Mouse (Mus musculus) common myeloid progenitor, adult 5-6 weeks (primary cell): ENCODE results near the gene Prkar2b. TPM values are rescaled to one million over a fixed set of nuclear protein-coding genes. Genes with fewer than 3 reads are reported as not detected.

Experiments
- ATAC-seq: replicated peaks from 2 replicates; pipeline ENCODE4 v1.8.0; 2016; ENCODE audit warnings: low read depth, mild to moderate bottlenecking, moderate TSS enrichment, inconsistent platforms; ENCODE audit not compliant: poor library complexity, severe bottlenecking
- total RNA-seq: library from RNA; stranded (forward); fragments of 200-1000, 187-1606 nt; gene quantifications from 2 replicates; pipeline ENCODE4 v1.2.3, GENCODE M21; 2017

Gene Prkar2b
- total RNA-seq, 1 experiment from 2014 or later: 110 TPM

GRCm38 (mm10) chr12:32066004-32066403 is 4.9 kb upstream of the Prkar2b start:
- ATAC-seq: no peak

GRCm38 (mm10) chr12:32060247-32061089 is 628 bp downstream of the Prkar2b start:
- peak; percentile 23; the same call in 1 of the 2 replicates for ATAC-seq

- no peak for ATAC-seq
Measured at GRCm38 (mm10) chr12:32059707-32060106, 1.4 kb downstream of the Prkar2b start.

GRCm38 (mm10) chr12:32059135-32059534 is 2.0 kb downstream of the Prkar2b start:
- ATAC-seq: no peak

- ATAC-seq: no peak
Measured at GRCm38 (mm10) chr12:32057461-32058199, 3.5 kb downstream of the Prkar2b start.

- ATAC-seq: no peak
Measured at GRCm38 (mm10) chr12:32055797-32056196, 5.3 kb downstream of the Prkar2b start.

- no peak for ATAC-seq
Measured at GRCm38 (mm10) chr12:32054476-32055166, 6.5 kb downstream of the Prkar2b start.

- ATAC-seq: no peak
Measured at GRCm38 (mm10) chr12:32053637-32054366, 7.3 kb downstream of the Prkar2b start.

GRCm38 (mm10) chr12:32052882-32053281 is 8.2 kb downstream of the Prkar2b start:
- ATAC-seq: no peak

GRCm38 (mm10) chr12:32050165-32050564 is 10.9 kb downstream of the Prkar2b start:
- peak; percentile 79 for ATAC-seq

- ATAC-seq: peak; percentile 53
Measured at GRCm38 (mm10) chr12:32045566-32046330, 15.3 kb downstream of the Prkar2b start.

GRCm38 (mm10) chr12:32044487-32045134 is 16.5 kb downstream of the Prkar2b start:
- ATAC-seq: no peak

- no peak for ATAC-seq
Measured at GRCm38 (mm10) chr12:32033536-32033935, 27.6 kb downstream of the Prkar2b start.

- no peak for ATAC-seq
Measured at GRCm38 (mm10) chr12:32032917-32033316, 28.2 kb downstream of the Prkar2b start.

- no peak for ATAC-seq
Measured at GRCm38 (mm10) chr12:32018376-32018750, 42.7 kb downstream of the Prkar2b start.

GRCm38 (mm10) chr12:32017636-32018375 is 43.3 kb downstream of the Prkar2b start:
- peak; percentile 93 for ATAC-seq

- ATAC-seq: no peak
Measured at GRCm38 (mm10) chr12:32016472-32016871, 44.6 kb downstream of the Prkar2b start.

GRCm38 (mm10) chr12:32015268-32015769 is 45.8 kb downstream of the Prkar2b start:
- peak; percentile 45 for ATAC-seq
